Mouse (Mus musculus) limb, embryonic 10.5 days (tissue): ENCODE data around the gene Nipbl. TPM values are rescaled to one million over a fixed set of nuclear protein-coding genes. Genes with fewer than 3 reads are reported as not detected.

Experiments
- DNase-seq: peaks from one replicate; pipeline ENCODE4 v3.0.0-alpha.2; 2017; ENCODE audit warnings: low spot score
- H3K27ac ChIP-seq: fragments of 300-500 bp; sonication (generic); 2 replicates; pipeline ENCODE4 v1.5.1; 2016; ENCODE audit warnings: mild to moderate bottlenecking
- H3K27me3 ChIP-seq: fragments of 300-500 bp; sonication (generic); 2 replicates; pipeline ENCODE4 v1.6.1; 2016; ENCODE audit warnings: low read depth, mild to moderate bottlenecking; ENCODE audit not compliant: poor library complexity, severe bottlenecking
- H3K36me3 ChIP-seq: fragments of 300-500 bp; sonication (generic); 2 replicates; pipeline ENCODE4 v1.6.1; 2016; ENCODE audit warnings: mild to moderate bottlenecking, moderate library complexity
- H3K4me1 ChIP-seq: fragments of 300-500 bp; sonication (generic); 2 replicates; pipeline ENCODE4 v1.6.1; 2016
- H3K4me3 ChIP-seq: fragments of 300-500 bp; sonication (generic); 2 replicates; pipeline ENCODE4 v1.5.1; 2016; ENCODE audit warnings: mild to moderate bottlenecking, moderate library complexity
- H3K9me3 ChIP-seq: fragments of 300-500 bp; sonication (generic); replicated peaks from 2 replicates; pipeline ENCODE4 v1.6.1; 2016; ENCODE audit warnings: mild to moderate bottlenecking
- WGBS: fragments of 180-500 bp; shearing (Covaris S2); methylation state at CpG from one replicate; pipeline ENCODE4 v1.1.7; 2016; 5-methylcytosine and 5-hydroxymethylcytosine counted together
- polyA plus RNA-seq: library from polyadenylated mRNA; unstranded; fragments of >200 nt; fragmentation: Nextera tagmentation; extraction: Ambion mirVana; gene quantifications from 2 replicates; pipeline ENCODE4 v1.2.1, GENCODE M21; 2016

The Nipbl gene
- polyA plus RNA-seq, 1 experiment from 2014 or later: 19.7 TPM

DNA sequence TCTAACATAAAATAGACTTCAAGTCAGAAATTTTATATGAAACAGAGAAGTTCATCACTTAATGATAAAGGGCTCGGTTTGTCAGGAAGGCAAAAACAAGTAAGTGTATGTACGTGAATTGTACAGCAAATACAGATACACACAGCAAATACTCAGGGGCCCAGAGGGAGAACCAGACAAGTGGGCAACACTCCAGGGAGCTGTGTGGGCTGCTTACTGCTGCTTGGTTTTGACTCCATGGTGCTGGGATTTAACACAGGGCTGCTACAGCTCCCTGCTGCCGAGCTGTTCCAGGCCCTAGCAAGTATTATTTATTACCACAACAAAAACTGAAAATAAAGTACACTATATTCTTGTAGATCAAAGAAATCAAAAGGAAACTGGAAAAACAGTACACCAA lies 177.1 kb downstream of the Nipbl start:
- no peak for DNase-seq
- no peaks in the 10 kb centered on the region for H3K4me1 ChIP-seq
- no peak overlapping the region for H3K4me3 ChIP-seq
- H3K36me3 ChIP-seq: peaks cover 94% of the 10 kb centered on the region
- H3K27me3 ChIP-seq: no peaks in the 10 kb centered on the region
- H3K9me3 ChIP-seq: no peaks in the 10 kb centered on the region
- WGBS: 95% methylated on average over 3 of the region's 3 CpGs
- no peak overlapping the region for H3K27ac ChIP-seq

DNA sequence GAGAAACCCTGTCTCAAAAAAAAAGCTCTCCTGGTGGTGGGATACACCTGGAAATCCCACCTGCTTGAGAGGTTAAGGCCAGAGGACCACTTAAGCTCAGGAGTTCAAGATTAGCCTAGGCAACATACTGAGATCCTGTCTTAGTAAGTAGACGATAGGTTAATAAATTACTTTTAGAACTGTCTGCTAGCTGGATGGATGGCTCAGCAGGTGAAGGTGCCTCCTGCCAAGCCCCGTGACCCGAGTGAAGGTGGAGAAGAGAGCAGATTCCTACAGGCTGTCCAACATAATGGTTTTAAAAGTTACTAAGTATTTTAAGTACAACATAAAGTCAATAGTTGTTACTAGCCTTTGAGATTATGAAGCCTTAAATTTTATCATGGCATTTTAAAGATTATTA lies 178.3 kb downstream of the Nipbl start:
- Histone ChIP-seq H3K36me3 (peaks cover 93% of the 10 kb centered on the region), H3K27me3 (no peaks in the 10 kb centered on the region), H3K4me3 (no peak overlapping the region), H3K4me1 (no peaks in the 10 kb centered on the region), H3K27ac (no peak overlapping the region), H3K9me3 (no peaks in the 10 kb centered on the region)
- DNase-seq: no peak
- WGBS: 93% methylated on average over 3 of the region's 3 CpGs

Other genes with a start within 250 kb of the Nipbl start
- not detected in 2 replicates for gene Gm2310, start 75.5 kb upstream of the Nipbl start, polyA plus RNA-seq